Mouse (Mus musculus) lung, embryonic 15.5 days (tissue): ENCODE results near the gene Cerk. TPM values are rescaled to one million over a fixed set of nuclear protein-coding genes. Genes with fewer than 3 reads are reported as not detected.
"Not testable (repeated sequence)": the region's sequence is repeated elsewhere in the genome, so short reads cannot be mapped to it uniquely, and the experiment has no call there.

Source experiments
- ATAC-seq: fragments of 200-750 bp; cut with Nextera tagmentation; 2 replicates; pipeline ENCODE4 v1.8.0; 2017; ENCODE audit warnings: moderate number of reproducible peaks, borderline replicate concordance; ENCODE audit not compliant: low FRiP score, low TSS enrichment; ENCODE audit errors: extremely low read depth
- H3K27ac ChIP-seq: fragments of 300-500 bp; sonication (generic); 2 replicates; pipeline ENCODE4 v1.5.1; 2015; ENCODE audit warnings: moderate library complexity, mild to moderate bottlenecking, inconsistent platforms
- H3K27me3 ChIP-seq: fragments of 300-500 bp; sonication (generic); 2 replicates; pipeline ENCODE4 v1.6.1; 2015; ENCODE audit warnings: inconsistent platforms
- H3K36me3 ChIP-seq: fragments of 300-500 bp; sonication (generic); 2 replicates; pipeline ENCODE4 v1.6.1; 2015; ENCODE audit warnings: inconsistent platforms
- H3K4me1 ChIP-seq: fragments of 300-500 bp; sonication (generic); 2 replicates; pipeline ENCODE4 v1.6.1; 2015; ENCODE audit warnings: inconsistent platforms
- H3K4me2 ChIP-seq: fragments of 300-500 bp; sonication (generic); 2 replicates; pipeline ENCODE4 v1.6.1; 2015; ENCODE audit warnings: inconsistent platforms, mild to moderate bottlenecking, moderate library complexity
- H3K4me3 ChIP-seq: fragments of 300-500 bp; sonication (generic); 2 replicates; pipeline ENCODE4 v1.5.1; 2015; ENCODE audit warnings: mild to moderate bottlenecking, inconsistent platforms
- H3K9ac ChIP-seq: fragments of 300-500 bp; sonication (generic); 2 replicates; pipeline ENCODE4 v1.6.1; 2015; ENCODE audit warnings: inconsistent platforms
- H3K9me3 ChIP-seq: fragments of 300-500 bp; sonication (generic); 2 replicates; pipeline ENCODE4 v1.6.1; 2016; ENCODE audit warnings: inconsistent platforms
- WGBS: fragments of 180-500 bp; shearing (Covaris S2); methylation state at CpG from one replicate; pipeline ENCODE4 v1.1.7; 2015; 5-methylcytosine and 5-hydroxymethylcytosine counted together
- polyA plus RNA-seq: library from polyadenylated mRNA; unstranded; fragments of >200 nt; fragmentation: Nextera tagmentation; extraction: Ambion mirVana; gene quantifications from 2 replicates; pipeline ENCODE4 v1.2.1, GENCODE M21; 2015

Gene Cerk
- polyA plus RNA-seq, 1 experiment from 2014 or later = 27.8 TPM

- Histone ChIP-seq H3K9me3 (no peaks in the 10 kb centered on the region), H3K9ac (0 out of 2 replicates have a peak overlapping the region, but pooled peaks have one; percentile 1), H3K36me3 (no peaks in the 10 kb centered on the region), H3K4me2 (no peak overlapping the region), H3K4me3 (no peak overlapping the region), H3K27ac (peak overlapping the region; percentile 76), H3K4me1 (peaks cover 30% of the 10 kb centered on the region), H3K27me3 (no peaks in the 10 kb centered on the region)
- 34% methylated on average over 7 of the region's 7 CpGs for WGBS
- no peak for ATAC-seq
Observed at GRCm38 (mm10) chr15:86203942-86204561, 18.1 kb upstream of the Cerk start.

DNA sequence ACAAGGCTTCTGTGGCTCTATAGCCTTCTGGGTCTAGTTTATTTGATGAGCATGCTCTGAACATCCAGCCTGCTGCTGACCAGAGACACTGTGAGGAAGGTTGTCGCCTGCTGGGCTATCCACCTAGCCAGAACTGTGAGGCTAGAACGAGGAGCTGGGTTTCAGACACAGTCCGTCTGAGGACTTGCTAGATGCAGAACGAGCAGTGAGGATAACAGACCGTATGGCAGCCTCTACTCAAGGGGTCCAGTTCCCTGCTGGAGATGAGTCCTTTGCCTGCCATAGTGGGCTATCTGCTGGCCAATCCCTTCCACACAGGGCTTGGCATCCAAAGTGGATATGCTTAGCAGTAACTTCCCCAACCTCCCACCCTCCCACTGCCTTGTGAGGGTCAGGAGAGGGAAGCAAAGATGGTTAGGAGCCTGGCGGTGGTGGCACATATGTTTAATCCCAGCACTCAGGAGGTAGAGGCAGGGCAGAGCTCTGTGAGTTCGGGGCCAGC is 17.4 kb upstream of the Cerk start:
- Histone ChIP-seq H3K36me3 (no peaks in the 10 kb centered on the region), H3K27me3 (no peaks in the 10 kb centered on the region), H3K4me3 (no peak overlapping the region), H3K9me3 (no peaks in the 10 kb centered on the region), H3K4me2 (no peak overlapping the region), H3K9ac (no peak overlapping the region), H3K27ac (peak overlapping the region; percentile 76), H3K4me1 (peaks cover 30% of the 10 kb centered on the region)
- WGBS = 83% methylated on average over 7 of the region's 7 CpGs
- no peak for ATAC-seq

GRCm38 (mm10) chr15:86202640-86203039 is 16.7 kb upstream of the Cerk start:
- Histone ChIP-seq H3K9ac (no peak overlapping the region), H3K27me3 (no peaks in the 10 kb centered on the region), H3K9me3 (no peaks in the 10 kb centered on the region), H3K27ac (peak overlapping the region; percentile 76), H3K4me1 (peaks cover 30% of the 10 kb centered on the region), H3K36me3 (no peaks in the 10 kb centered on the region), H3K4me3 (no peak overlapping the region), H3K4me2 (no peak overlapping the region)
- ATAC-seq = no peak
- 36% methylated on average over 6 of the region's 6 CpGs for WGBS

DNA sequence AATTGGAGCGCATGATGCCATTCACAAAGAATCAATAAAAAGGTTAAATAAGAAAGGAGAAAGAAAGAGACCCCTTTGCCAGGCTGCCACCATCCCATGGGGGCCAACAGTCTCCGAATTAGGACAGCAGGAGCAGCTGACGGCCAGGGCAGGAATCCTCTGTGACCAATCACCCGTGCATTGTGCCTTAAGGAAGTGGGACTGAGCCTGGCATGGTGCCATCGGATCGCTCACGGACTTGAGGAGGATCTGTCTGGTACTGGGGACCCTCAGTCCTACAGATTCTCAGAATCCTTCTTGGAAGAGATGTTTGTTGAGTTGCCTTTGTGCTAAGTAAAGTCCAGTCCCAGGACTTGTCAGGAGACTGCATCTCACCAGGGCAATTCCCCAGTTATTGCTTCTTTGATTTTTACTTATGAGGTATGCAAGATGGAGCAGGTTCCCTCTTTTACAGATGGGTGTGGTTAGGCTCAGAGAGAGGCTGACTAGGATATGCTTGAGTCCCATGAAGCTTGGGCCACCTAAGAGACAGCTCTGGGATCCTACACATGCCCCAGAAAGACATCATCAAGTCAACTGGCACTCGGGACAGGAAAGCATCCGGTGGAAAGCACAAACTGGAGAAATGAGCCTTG is 15.9 kb upstream of the Cerk start:
- no peak for ATAC-seq
- no peak overlapping the region for H3K4me3 ChIP-seq
- no peaks in the 10 kb centered on the region for H3K27me3 ChIP-seq
- H3K36me3 ChIP-seq = no peaks in the 10 kb centered on the region
- H3K4me2 ChIP-seq = no peak overlapping the region
- peak overlapping the region; percentile 76 for H3K27ac ChIP-seq
- 60% methylated on average over 9 of the region's 9 CpGs for WGBS
- H3K4me1 ChIP-seq = peaks cover 30% of the 10 kb centered on the region
- no peaks in the 10 kb centered on the region for H3K9me3 ChIP-seq
- H3K9ac ChIP-seq = no peak overlapping the region

GRCm38 (mm10) chr15:86201095-86201494 is 15.2 kb upstream of the Cerk start:
- ATAC-seq = peak; percentile 37; the same call in 1 of the 2 replicates
- H3K27ac ChIP-seq = peak overlapping the region; percentile 76

DNA sequence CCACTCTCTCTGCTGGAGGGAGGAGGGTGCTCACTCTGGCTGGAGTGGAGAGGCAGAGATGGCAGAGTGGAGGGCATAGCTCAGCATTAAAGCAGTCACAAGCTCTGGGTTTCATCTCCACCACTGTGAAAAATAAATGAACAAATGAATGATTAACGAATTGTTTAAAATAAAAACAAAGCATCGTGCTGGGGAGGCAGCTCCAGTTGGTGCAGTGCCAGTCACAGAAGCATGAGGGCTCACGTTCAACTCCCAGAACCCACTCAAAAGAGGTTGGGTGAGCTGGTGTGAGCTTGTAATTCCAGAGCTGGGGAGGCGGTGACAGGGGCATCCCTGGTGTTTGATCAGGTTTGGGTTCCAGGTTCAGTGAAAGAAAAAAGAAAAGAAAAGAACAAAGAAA is 14.2 kb upstream of the Cerk start:
- Histone ChIP-seq H3K27me3 (no peaks in the 10 kb centered on the region), H3K4me1 (peaks cover 30% of the 10 kb centered on the region), H3K4me3 (no peak overlapping the region), H3K9ac (no peak overlapping the region), H3K4me2 (no peak overlapping the region), H3K36me3 (no peaks in the 10 kb centered on the region), H3K9me3 (no peaks in the 10 kb centered on the region), H3K27ac (no peak overlapping the region)
- 29% methylated on average over 4 of the region's 4 CpGs for WGBS
- no peak for ATAC-seq

More at GRCm38 (mm10) chr15:86201095-86201494, 15.2 kb upstream of the Cerk start:
- Histone ChIP-seq H3K9ac (no peak overlapping the region), H3K4me1 (peaks cover 30% of the 10 kb centered on the region), H3K4me2 (no peak overlapping the region), H3K9me3 (no peaks in the 10 kb centered on the region), H3K27me3 (no peaks in the 10 kb centered on the region), H3K4me3 (no peak overlapping the region), H3K36me3 (no peaks in the 10 kb centered on the region)
- 32% methylated on average over 4 of the region's 4 CpGs for WGBS

- Histone ChIP-seq H3K4me3 (no peak overlapping the region), H3K9me3 (no peaks in the 10 kb centered on the region), H3K27ac (no peak overlapping the region), H3K4me2 (no peak overlapping the region), H3K9ac (no peak overlapping the region), H3K36me3 (no peaks in the 10 kb centered on the region), H3K4me1 (peaks cover 28% of the 10 kb centered on the region), H3K27me3 (no peaks in the 10 kb centered on the region)
- WGBS = 58% methylated on average over 4 of the region's 4 CpGs
- ATAC-seq = no peak
Observed at GRCm38 (mm10) chr15:86199482-86199881, 13.5 kb upstream of the Cerk start.

GRCm38 (mm10) chr15:86199052-86199451 is 13.1 kb upstream of the Cerk start:
- H3K9ac ChIP-seq = no peak overlapping the region
- 79% methylated on average over 5 of the region's 5 CpGs for WGBS
- ATAC-seq = no peak
- no peak overlapping the region for H3K27ac ChIP-seq
- H3K36me3 ChIP-seq = no peaks in the 10 kb centered on the region
- H3K4me2 ChIP-seq = no peak overlapping the region
- no peak overlapping the region for H3K4me3 ChIP-seq
- H3K4me1 ChIP-seq = peaks cover 24% of the 10 kb centered on the region
- H3K27me3 ChIP-seq = no peaks in the 10 kb centered on the region
- no peaks in the 10 kb centered on the region for H3K9me3 ChIP-seq

DNA sequence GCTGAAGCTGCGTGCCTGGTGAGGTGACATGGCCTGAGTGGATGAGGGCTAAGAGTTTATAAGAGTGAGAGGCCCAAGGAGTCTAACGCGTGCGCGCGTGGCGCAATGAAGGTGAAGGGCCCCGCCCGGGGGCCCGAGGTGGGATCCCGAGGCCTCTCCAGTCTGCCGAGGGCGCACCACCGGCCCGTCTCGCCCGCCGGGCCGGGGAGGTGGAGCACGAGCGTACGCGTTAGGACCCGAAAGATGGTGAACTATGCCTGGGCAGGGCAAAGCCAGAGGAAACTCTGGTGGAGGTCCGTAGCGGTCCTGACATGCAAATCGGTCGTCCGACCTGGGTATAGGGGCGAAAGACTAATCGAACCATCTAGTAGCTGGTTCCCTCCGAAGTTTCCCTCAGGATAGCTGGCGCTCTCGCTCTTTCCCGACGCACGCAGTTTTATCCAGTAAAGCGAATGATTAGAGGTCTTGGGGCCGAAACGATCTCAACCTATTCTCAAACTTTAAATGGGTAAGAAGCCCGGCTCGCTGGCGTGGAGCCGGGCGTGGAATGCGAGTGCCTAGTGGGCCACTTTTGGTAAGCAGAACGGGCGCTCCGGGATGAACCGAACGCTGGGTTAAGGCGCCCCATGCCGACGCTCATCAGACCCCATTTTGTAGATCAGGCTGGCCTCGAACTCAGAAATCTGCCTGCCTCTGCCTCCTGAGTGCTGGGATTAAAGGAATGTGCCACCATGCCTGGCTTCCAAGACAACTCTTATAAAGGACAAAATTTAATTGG is 8.9 kb upstream of the Cerk start:
- WGBS = 71% methylated on average over 55 of the region's 55 CpGs
- H3K27ac ChIP-seq, H3K36me3 ChIP-seq, H3K27me3 ChIP-seq, H3K4me2 ChIP-seq, H3K9ac ChIP-seq, H3K4me1 ChIP-seq, H3K9me3 ChIP-seq, H3K4me3 ChIP-seq: not testable (repeated sequence)
- ATAC-seq = peak; percentile 87

GRCm38 (mm10) chr15:86191933-86192332 is 6.0 kb upstream of the Cerk start:
- H3K27ac ChIP-seq = no peak overlapping the region
- no peak overlapping the region for H3K4me3 ChIP-seq
- ATAC-seq = no peak
- no peaks in the 10 kb centered on the region for H3K27me3 ChIP-seq
- no peak overlapping the region for H3K4me2 ChIP-seq
- WGBS = 36% methylated on average over 3 of the region's 3 CpGs
- H3K9me3 ChIP-seq = no peaks in the 10 kb centered on the region
- no peaks in the 10 kb centered on the region for H3K36me3 ChIP-seq
- H3K9ac ChIP-seq = no peak overlapping the region
- peaks cover 30% of the 10 kb centered on the region for H3K4me1 ChIP-seq

DNA sequence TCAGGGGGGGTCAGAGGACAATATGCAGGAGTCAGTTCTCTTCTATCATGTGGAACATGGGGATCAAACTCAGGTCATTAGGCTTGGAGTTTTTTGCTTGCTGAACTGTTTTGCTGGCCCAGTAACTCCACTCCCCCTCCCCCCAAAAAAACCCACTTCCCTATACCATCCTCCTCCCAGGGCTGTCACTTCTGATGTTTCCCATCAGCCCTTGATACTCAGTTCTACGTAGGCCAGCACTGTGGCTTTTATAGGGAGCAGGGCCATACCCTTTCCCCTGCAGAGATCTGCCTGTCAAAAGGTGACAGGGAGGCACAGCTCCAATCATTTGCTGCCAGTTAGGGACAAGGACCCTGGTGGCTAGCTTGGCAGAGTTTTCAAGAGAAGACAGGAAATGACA is 5.6 kb upstream of the Cerk start:
- Histone ChIP-seq H3K9ac (no peak overlapping the region), H3K4me2 (no peak overlapping the region), H3K27me3 (no peaks in the 10 kb centered on the region), H3K27ac (no peak overlapping the region), H3K36me3 (no peaks in the 10 kb centered on the region), H3K9me3 (no peaks in the 10 kb centered on the region), H3K4me1 (peaks cover 35% of the 10 kb centered on the region), H3K4me3 (no peak overlapping the region)
- 41% methylated on average over 1 of the region's 1 CpGs for WGBS
- no peak for ATAC-seq

- Histone ChIP-seq H3K4me3 (no peak overlapping the region), H3K36me3 (no peaks in the 10 kb centered on the region), H3K4me2 (no peak overlapping the region), H3K9me3 (no peaks in the 10 kb centered on the region), H3K9ac (no peak overlapping the region), H3K27me3 (no peaks in the 10 kb centered on the region), H3K4me1 (peaks cover 42% of the 10 kb centered on the region), H3K27ac (no peak overlapping the region)
- no peak for ATAC-seq
- WGBS = 76% methylated on average over 3 of the region's 3 CpGs
Observed at GRCm38 (mm10) chr15:86190387-86190786, 4.4 kb upstream of the Cerk start.
